Mouse (Mus musculus) lung, adult 2 months (tissue): ENCODE measurements around the gene Rgp1.

Source experiments
- CTCF ChIP-seq: fragments of 200-500 bp; IDR thresholded peaks from 2 replicates; pipeline ENCODE4 v1.5.1; 2011; ENCODE audit warnings: mild to moderate bottlenecking, low read length, control low read depth; ENCODE audit not compliant: insufficient read depth
- POLR2A ChIP-seq: fragments of 200-500 bp; IDR thresholded peaks from 2 replicates; pipeline ENCODE4 v1.6.1; 2011; ENCODE audit warnings: low read depth, mild to moderate bottlenecking, control low read depth, low read length, borderline replicate concordance; ENCODE audit errors: extremely low read depth

GRCm38 (mm10) chr4:43591961-43592360 is 13.4 kb downstream of the Rgp1 start:
- TF ChIP-seq CTCF: no peak
- TF ChIP-seq POLR2A: no peak
